Mouse (Mus musculus) forebrain, embryonic 11.5 days (tissue): ENCODE measurements around the gene Slco3a1. TPM values are rescaled to one million over a fixed set of nuclear protein-coding genes. Genes with fewer than 3 reads are reported as not detected.

Experiments
- ATAC-seq: fragments of 200-750 bp; cut with Nextera tagmentation; replicated peaks from 2 replicates; pipeline ENCODE4 v1.8.0; 2017; ENCODE audit warnings: moderate TSS enrichment; ENCODE audit not compliant: low FRiP score
- DNase-seq: peaks from one replicate; pipeline ENCODE4 v3.0.0-alpha.2; 2017; ENCODE audit warnings: low spot score
- H3K27ac ChIP-seq: fragments of 300-500 bp; sonication (generic); 2 replicates; pipeline ENCODE4 v1.5.1; 2014; ENCODE audit warnings: low read depth, low read length
- H3K27me3 ChIP-seq: fragments of 300-500 bp; sonication (generic); 2 replicates; pipeline ENCODE4 v1.6.1; 2014; ENCODE audit warnings: mild to moderate bottlenecking, low read length, mixed read lengths; ENCODE audit not compliant: control insufficient read depth, insufficient read depth
- H3K36me3 ChIP-seq: fragments of 300-500 bp; sonication (generic); 2 replicates; pipeline ENCODE4 v1.6.1; 2014; ENCODE audit warnings: mild to moderate bottlenecking, low read length, moderate library complexity, mixed read lengths; ENCODE audit not compliant: control insufficient read depth, insufficient read depth
- H3K4me1 ChIP-seq: fragments of 300-500 bp; sonication (generic); replicated peaks from 2 replicates; pipeline ENCODE4 v1.6.1; 2014; ENCODE audit warnings: low read length, mixed read lengths; ENCODE audit not compliant: control insufficient read depth, insufficient read depth
- H3K4me2 ChIP-seq: fragments of 300-500 bp; sonication (generic); 2 replicates; pipeline ENCODE4 v1.6.1; 2014; ENCODE audit warnings: low read depth, mild to moderate bottlenecking, low read length, moderate library complexity, mixed read lengths; ENCODE audit not compliant: severe bottlenecking
- H3K4me3 ChIP-seq: fragments of 300-500 bp; sonication (generic); 2 replicates; pipeline ENCODE4 v1.5.1; 2014; ENCODE audit warnings: low read depth, low read length
- H3K9ac ChIP-seq: fragments of 300-500 bp; sonication (generic); 2 replicates; pipeline ENCODE4 v1.6.1; 2014; ENCODE audit warnings: low read length
- H3K9me3 ChIP-seq: fragments of 300-500 bp; sonication (generic); 2 replicates; pipeline ENCODE4 v1.6.1; 2016; ENCODE audit warnings: low read length, mixed read lengths; ENCODE audit not compliant: control insufficient read depth
- WGBS: fragments of 180-500 bp; shearing (Covaris S2); extraction: QIAGEN DNeasy Blood & Tissue Kit; methylation state at CpG from one replicate; pipeline ENCODE4 v1.1.7; 2014; 5-methylcytosine and 5-hydroxymethylcytosine counted together
- polyA plus RNA-seq: library from polyadenylated mRNA; unstranded; fragments of >200 nt; fragmentation: Nextera tagmentation; extraction: Ambion mirVana; gene quantifications from 2 replicates; pipeline ENCODE4 v1.2.1, GENCODE M21; 2014

Slco3a1 gene
- polyA plus RNA-seq, 1 experiment from 2014 or later = 6.1 TPM

DNA sequence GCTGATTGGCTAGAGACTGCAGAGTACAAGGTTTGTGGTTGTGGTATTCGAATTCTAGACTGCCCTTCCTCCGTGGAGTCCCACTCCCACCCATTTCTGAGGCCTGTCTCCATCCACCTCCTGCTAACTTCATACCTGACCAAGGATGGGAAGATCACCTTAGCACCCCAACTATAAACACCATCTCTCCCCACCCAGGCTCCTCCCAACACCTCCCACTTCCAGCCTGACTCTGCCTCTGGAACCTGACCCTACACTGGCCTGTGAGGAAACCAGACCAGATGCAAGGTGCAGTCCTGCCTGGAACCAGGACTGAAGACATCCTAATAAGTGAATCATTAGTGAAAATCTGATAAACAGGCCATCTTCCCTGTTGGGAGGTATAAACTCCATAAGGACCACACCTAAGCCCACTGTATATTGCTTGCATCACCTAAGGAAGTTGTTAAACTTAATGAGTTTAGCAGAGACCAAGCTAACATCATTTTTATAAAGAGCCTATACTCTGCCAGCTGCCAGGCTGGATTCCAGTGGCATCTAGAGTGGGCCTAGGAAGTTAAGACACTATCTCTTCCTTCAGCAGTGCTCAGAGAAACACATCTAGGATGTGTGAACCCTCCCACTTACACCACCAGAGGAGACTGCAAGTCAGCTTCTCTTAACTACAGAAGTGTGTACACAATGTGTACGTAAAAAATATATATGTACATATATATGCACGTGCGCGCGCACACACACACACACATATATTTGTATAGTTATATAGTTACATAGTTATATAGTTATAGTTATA lies 13.5 kb downstream of the Slco3a1 start:
- 94% methylated on average over 7 of the region's 7 CpGs for WGBS
- H3K9me3 ChIP-seq = no peaks in the 10 kb centered on the region
- DNase-seq (no peak), ATAC-seq (no peak)
- no peaks in the 10 kb centered on the region for H3K27me3 ChIP-seq
- no peak overlapping the region for H3K27ac ChIP-seq
- H3K36me3 ChIP-seq = no peaks in the 10 kb centered on the region
- no peak overlapping the region for H3K4me3 ChIP-seq
- no peak overlapping the region for H3K4me2 ChIP-seq
- H3K9ac ChIP-seq = no peak overlapping the region
- H3K4me1 ChIP-seq = no peaks in the 10 kb centered on the region

DNA sequence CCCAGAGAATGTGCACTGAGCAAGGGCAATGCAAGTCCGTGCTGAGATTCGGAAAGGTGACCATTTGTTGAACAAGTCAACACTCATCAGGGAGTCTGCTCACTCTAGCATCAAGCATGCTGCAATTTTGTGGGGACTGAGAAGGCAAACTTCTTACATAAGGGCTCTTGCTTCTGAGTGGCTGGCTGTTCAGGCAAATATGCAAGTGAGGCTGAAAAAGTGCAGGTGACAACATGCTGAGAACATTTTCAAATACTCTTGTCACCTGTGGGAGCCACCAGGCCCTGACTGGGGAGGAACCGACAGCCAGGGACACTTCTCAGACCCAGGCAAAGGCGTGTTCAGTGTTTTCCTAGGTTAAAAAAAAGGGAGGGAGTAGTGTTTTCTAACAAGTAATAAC lies 18.4 kb downstream of the Slco3a1 start:
- Histone ChIP-seq H3K4me3 (no peak overlapping the region), H3K4me2 (no peak overlapping the region), H3K36me3 (no peaks in the 10 kb centered on the region), H3K9ac (no peak overlapping the region), H3K4me1 (no peaks in the 10 kb centered on the region), H3K27ac (no peak overlapping the region), H3K27me3 (no peaks in the 10 kb centered on the region), H3K9me3 (no peaks in the 10 kb centered on the region)
- 89% methylated on average over 4 of the region's 4 CpGs for WGBS
- ATAC-seq (no peak), DNase-seq (no peak)

DNA sequence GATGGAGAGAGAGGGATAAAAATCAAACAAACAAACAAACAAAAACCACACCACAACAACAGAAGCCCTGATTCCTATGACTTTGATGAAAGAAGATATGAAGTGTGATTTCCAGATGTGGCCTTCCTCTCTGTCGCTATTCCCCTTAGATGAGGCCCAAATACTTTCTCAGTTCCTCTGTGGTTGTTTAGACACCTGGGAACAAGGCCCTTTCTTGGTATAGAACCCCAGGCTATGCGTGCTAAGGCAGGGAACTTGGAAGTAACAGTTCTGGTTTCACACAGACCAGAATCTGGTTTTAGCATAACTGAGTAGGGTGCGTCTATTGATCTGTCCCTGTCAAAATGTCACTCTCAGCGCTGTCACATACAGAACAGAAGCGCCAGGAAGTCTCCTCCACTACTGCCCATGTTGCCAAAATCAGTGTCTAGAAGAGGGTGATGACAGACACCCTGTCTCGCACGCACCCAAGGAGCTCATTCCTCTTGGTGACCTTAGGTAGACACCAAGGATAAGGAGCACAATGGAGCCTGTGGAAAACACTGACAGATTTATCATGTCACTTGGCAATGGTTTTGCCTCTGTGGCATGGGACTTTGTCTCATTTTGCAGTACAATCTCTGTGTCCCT lies 23.0 kb downstream of the Slco3a1 start:
- WGBS = 90% methylated on average over 7 of the region's 7 CpGs
- Histone ChIP-seq H3K4me3 (no peak overlapping the region), H3K27ac (no peak overlapping the region), H3K9me3 (no peaks in the 10 kb centered on the region), H3K9ac (no peak overlapping the region), H3K27me3 (no peaks in the 10 kb centered on the region), H3K4me2 (no peak overlapping the region), H3K36me3 (no peaks in the 10 kb centered on the region), H3K4me1 (no peaks in the 10 kb centered on the region)
- DNase-seq (no peak), ATAC-seq (no peak)

DNA sequence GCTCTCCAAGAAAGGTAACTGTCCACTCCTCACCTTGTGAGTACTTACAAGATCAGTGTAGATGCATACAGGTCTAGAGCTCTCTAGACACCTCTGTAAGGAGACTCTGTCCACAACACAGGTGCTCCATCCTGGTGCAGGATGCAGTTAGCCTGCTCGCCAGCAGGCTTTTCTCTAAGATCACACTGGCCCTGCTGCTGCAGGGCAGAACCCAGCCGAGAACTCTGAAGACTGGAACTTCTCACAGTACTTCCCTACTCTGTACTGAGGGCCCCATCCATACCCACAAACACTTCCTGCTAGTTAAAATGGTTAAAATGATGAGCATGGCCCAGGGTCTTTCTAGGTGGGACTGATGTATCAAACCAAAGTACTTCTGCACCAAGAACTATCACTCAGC lies 24.7 kb downstream of the Slco3a1 start:
- Histone ChIP-seq H3K4me2 (no peak overlapping the region), H3K4me1 (no peaks in the 10 kb centered on the region), H3K36me3 (no peaks in the 10 kb centered on the region), H3K4me3 (no peak overlapping the region), H3K27me3 (no peaks in the 10 kb centered on the region), H3K9me3 (no peaks in the 10 kb centered on the region), H3K9ac (no peak overlapping the region), H3K27ac (no peak overlapping the region)
- DNase-seq (no peak), ATAC-seq (no peak)
- WGBS = 76% methylated on average over 2 of the region's 2 CpGs

DNA sequence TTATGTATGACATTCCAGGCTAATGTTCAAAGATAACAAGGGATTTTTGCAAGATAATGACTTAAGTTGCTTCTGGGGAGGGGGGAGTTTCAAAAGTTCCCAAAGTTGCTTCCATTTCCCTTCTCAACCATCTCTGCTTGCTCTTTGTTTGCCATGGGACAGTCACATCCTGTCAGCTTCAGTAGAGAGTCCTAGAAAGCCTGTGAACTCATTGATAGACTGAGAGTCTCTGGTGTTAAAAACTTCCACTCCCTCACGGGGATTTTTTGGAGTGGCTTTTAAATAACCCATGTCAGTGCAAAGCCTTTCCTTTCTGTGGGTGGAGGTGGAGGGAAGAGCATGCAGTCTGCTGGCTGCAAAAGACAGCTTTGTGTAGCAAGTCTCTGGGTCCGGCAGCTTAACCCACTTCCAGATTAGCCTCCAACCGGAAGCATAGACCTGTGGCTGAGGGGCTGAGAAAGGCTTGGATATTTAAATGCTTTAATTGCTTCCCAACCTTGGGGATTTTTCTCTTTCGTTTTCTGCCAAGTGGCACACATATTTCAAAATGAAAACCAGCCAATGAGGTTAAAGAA lies 25.3 kb downstream of the Slco3a1 start:
- H3K4me1 ChIP-seq = no peaks in the 10 kb centered on the region
- no peaks in the 10 kb centered on the region for H3K9me3 ChIP-seq
- DNase-seq (no peak), ATAC-seq (no peak)
- no peak overlapping the region for H3K4me3 ChIP-seq
- WGBS = 57% methylated on average over 4 of the region's 4 CpGs
- no peak overlapping the region for H3K4me2 ChIP-seq
- H3K27me3 ChIP-seq = no peaks in the 10 kb centered on the region
- H3K36me3 ChIP-seq = no peaks in the 10 kb centered on the region
- H3K27ac ChIP-seq = no peak overlapping the region
- no peak overlapping the region for H3K9ac ChIP-seq

GRCm38 (mm10) chr7:74528182-74528581 lies 26.4 kb downstream of the Slco3a1 start:
- 93% methylated on average over 5 of the region's 5 CpGs for WGBS

DNA sequence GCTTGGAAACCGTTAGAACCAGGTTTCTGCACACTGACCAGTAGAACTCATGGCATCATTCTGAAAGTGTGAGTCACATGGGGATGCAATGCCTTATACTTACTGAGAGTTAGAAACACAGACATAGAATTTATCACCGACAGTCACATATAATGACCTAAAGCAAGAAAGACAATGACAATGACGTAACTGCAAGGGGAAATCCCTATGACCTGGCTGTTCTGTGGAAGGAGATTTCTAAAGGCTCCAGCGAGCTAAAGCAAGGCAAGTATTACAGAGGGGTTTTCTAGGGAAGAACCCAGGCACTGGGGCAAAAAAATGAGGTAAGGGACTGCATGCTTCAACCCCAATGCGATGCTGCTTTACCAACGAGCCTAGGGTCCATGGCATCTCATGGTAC lies 26.9 kb downstream of the Slco3a1 start:
- no peak overlapping the region for H3K9ac ChIP-seq
- ATAC-seq = no peak
- H3K4me3 ChIP-seq = no peak overlapping the region
- H3K27me3 ChIP-seq = no peaks in the 10 kb centered on the region
- no peak for DNase-seq
- no peaks in the 10 kb centered on the region for H3K36me3 ChIP-seq
- H3K4me1 ChIP-seq = no peaks in the 10 kb centered on the region
- no peaks in the 10 kb centered on the region for H3K9me3 ChIP-seq
- H3K4me2 ChIP-seq = no peak overlapping the region
- WGBS = 88% methylated on average over 6 of the region's 6 CpGs
- H3K27ac ChIP-seq = no peak overlapping the region

More at GRCm38 (mm10) chr7:74528182-74528581, 26.4 kb downstream of the Slco3a1 start:
- Histone ChIP-seq H3K9ac (no peak overlapping the region), H3K4me1 (no peaks in the 10 kb centered on the region), H3K27ac (no peak overlapping the region), H3K9me3 (no peaks in the 10 kb centered on the region), H3K4me2 (no peak overlapping the region), H3K4me3 (no peak overlapping the region), H3K36me3 (no peaks in the 10 kb centered on the region), H3K27me3 (no peaks in the 10 kb centered on the region)
- DNase-seq = no peak
- no peak for ATAC-seq

DNA sequence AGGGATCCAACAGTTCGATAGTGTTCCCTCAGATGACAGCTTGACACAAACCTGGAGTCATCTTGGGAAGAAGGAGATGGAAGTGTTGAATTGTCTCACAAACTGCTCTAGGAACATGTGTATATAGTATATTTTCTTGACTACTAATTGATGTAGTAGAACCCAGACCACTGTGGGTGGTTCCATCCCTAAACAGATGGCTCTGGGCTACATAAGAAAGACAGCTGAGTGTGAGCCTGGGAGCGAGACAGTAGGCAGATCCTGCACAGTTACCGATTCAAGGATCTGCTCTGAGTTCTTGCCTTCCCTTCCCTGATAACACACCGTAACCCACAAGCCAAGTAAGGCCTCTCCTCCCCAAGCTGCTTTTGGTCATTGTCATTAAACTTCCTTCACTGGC lies 28.6 kb downstream of the Slco3a1 start:
- Histone ChIP-seq H3K4me3 (no peak overlapping the region), H3K4me2 (no peak overlapping the region), H3K27ac (no peak overlapping the region), H3K27me3 (no peaks in the 10 kb centered on the region), H3K36me3 (no peaks in the 10 kb centered on the region), H3K9me3 (no peaks in the 10 kb centered on the region), H3K4me1 (no peaks in the 10 kb centered on the region), H3K9ac (no peak overlapping the region)
- WGBS = 95% methylated on average over 4 of the region's 4 CpGs
- no peak for ATAC-seq
- no peak for DNase-seq
